Mouse (Mus musculus): ENCODE measurements around the gene Patl1.
"Not testable (repeated sequence)": the region's sequence is repeated elsewhere in the genome, so short reads cannot be mapped to it uniquely, and the experiment has no call there.

Patl1 gene

GRCm38 (mm10) chr19:11969155-11970050 is 57.2 kb downstream of the Patl1 start:
- DNase-seq, result no peak

GRCm38 (mm10) chr19:11973511-11974222 is 61.5 kb downstream of the Patl1 start:
- DNase-seq, result no peak

GRCm38 (mm10) chr19:11974223-11974540 is 62.0 kb downstream of the Patl1 start:
- no peak for DNase-seq

- DNase-seq, result no peak
Observed at GRCm38 (mm10) chr19:11975683-11976082, 63.5 kb downstream of the Patl1 start.

- peak; percentile 16 to 51 for DNase-seq
Observed at GRCm38 (mm10) chr19:11977363-11977762, 65.2 kb downstream of the Patl1 start.

- no peak for DNase-seq
Observed at GRCm38 (mm10) chr19:11980471-11980870, 68.3 kb downstream of the Patl1 start.

- not testable (repeated sequence) for DNase-seq
Observed at GRCm38 (mm10) chr19:11984614-11985013, 72.4 kb downstream of the Patl1 start.

GRCm38 (mm10) chr19:11987841-11988240 is 75.6 kb downstream of the Patl1 start:
- no peak for DNase-seq

GRCm38 (mm10) chr19:11989334-11989733 is 77.1 kb downstream of the Patl1 start:
- DNase-seq, result no peak

GRCm38 (mm10) chr19:11992034-11992433 is 79.8 kb downstream of the Patl1 start:
- no peak for DNase-seq

GRCm38 (mm10) chr19:11992441-11993029 is 80.3 kb downstream of the Patl1 start:
- DNase-seq, result no peak
